Mouse (Mus musculus) liver, postnatal 0 days (tissue): ENCODE measurements around the gene Adamts10.

ENCODE experiments used
- CTCF ChIP-seq: sonication (generic); IDR thresholded peaks from 2 replicates; pipeline ENCODE4 v1.5.1; 2016; ENCODE audit warnings: antibody characterized with exemption, low read depth
- EP300 ChIP-seq: IDR thresholded peaks from 2 replicates; pipeline ENCODE4 v1.6.1; 2016; ENCODE audit warnings: antibody characterized with exemption, low read depth, mild to moderate bottlenecking

DNA sequence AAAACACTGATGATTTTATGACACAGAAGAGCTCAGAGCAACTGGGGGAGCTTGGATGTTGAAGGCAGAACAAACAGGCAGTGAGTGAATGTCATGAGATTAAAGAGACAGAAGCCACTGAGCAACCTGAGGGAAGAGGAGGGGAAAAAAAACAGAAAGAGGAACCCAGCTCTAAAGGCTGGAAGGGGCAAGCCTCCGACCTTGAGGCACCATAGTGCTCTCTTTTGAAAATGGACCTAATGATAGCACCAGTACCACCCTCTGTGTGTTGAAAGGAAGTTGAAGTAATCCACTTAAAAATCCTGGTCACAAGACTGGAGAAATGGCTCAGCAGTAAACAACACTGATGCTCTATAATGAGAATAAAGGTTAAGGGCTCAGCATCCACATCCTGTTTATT, 40.6 kb downstream of the Adamts10 start:
- no peak for TF ChIP-seq EP300
- TF ChIP-seq CTCF, result no peak
